Mouse (Mus musculus): Measurements from ENCODE around the gene Kbtbd12. TPM values are rescaled to one million over a fixed set of nuclear protein-coding genes. Genes with fewer than 3 reads are reported as not detected.

Gene Kbtbd12
- polyA plus RNA-seq, 1 experiment from 2014 or later = 1.3 TPM

DNA sequence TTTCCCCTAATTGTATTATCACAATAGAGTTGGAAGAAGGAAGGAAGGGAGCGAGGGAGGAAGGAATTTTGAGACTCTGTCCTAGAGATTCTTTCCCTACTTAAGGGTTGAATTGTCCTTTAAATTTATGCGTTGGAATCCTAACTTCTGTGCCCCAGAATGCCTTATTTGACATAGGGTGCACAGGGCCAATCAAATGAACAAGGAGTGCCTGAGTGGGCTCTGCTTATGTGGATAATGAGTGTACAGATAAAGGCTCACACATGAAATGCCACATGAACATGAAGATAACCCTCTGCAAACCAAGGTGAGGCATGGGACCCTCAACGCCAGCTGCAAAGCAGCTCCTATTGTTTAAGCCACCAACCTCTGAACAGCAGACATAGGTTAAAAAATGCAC, 2.6 kb upstream of the Kbtbd12 start:
- Histone ChIP-seq H3K4me3 (ENCODE audit: low read depth, low read length) (no peak overlapping the region), H3K27ac (ENCODE audit: low read depth) (no peak overlapping the region), H3K4me2 (ENCODE audit: low read depth, low read length) (peak overlapping the region; percentile 0; the same call in 1 of the 2 replicates), H3K4me1 (ENCODE audit: insufficient read depth) (peaks cover 20% of the 10 kb centered on the region), H3K9me3 (ENCODE audit: low read length) (peaks cover 5% of the 10 kb centered on the region), H3K27me3 (ENCODE audit: insufficient read depth, low read length) (no peaks in the 10 kb centered on the region), H3K36me3 (replicated peaks; ENCODE audit: insufficient read depth, low read length) (no peaks in the 10 kb centered on the region), H3K9ac (replicated peaks) (no peak overlapping the region)
- ATAC-seq = no peak
- 30% methylated on average over 3 of the region's 3 CpGs for WGBS (ENCODE audit: insufficient replicate concordance)
- no peak for DNase-seq
- peak; percentile 66; the same call in 1 of the 2 replicates for TF ChIP-seq EP300 (IDR thresholded peaks at IDR 0.05; ENCODE audit: low read depth)
- TF ChIP-seq CTCF (IDR thresholded peaks at IDR 0.05; ENCODE audit: low read depth) = no peak

DNA sequence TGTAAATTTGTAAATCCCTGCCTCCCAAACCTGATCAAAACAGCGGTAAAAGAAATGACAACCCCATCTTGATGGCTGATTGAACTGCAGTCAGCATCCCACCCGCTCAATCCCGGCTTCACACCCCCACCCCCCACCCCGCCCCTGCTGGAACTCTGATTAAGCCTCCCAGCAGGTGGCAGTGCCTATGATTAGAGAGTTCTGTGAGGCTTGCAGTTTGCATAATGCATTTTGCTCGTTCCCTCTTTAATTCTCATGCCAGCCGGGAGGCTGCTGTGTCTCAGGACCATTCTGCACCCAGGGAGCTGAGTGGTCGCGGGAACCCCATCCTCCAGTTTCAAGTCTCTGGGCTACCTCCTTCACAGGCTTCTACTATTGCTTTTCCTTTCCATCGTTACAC, 2.2 kb upstream of the Kbtbd12 start:
- H3K9ac ChIP-seq (replicated peaks) = no peak overlapping the region
- no peaks in the 10 kb centered on the region for H3K36me3 ChIP-seq (replicated peaks; ENCODE audit: insufficient read depth, low read length)
- WGBS (ENCODE audit: insufficient replicate concordance) = 10% methylated on average over 9 of the region's 9 CpGs
- H3K4me2 ChIP-seq (ENCODE audit: low read depth, low read length) = peak overlapping the region; percentile 0; the same call in 1 of the 2 replicates
- ATAC-seq = no peak
- peaks cover 21% of the 10 kb centered on the region for H3K4me1 ChIP-seq (ENCODE audit: insufficient read depth)
- no peak overlapping the region for H3K27ac ChIP-seq (ENCODE audit: low read depth)
- no peak overlapping the region for H3K4me3 ChIP-seq (ENCODE audit: low read depth, low read length)
- TF ChIP-seq EP300 (IDR thresholded peaks at IDR 0.05; ENCODE audit: low read depth) = no peak
- peak; percentile 54 for TF ChIP-seq CTCF (IDR thresholded peaks at IDR 0.05; ENCODE audit: low read depth)
- peak; percentile 35 for DNase-seq
- H3K9me3 ChIP-seq (ENCODE audit: low read length) = peaks cover 7% of the 10 kb centered on the region
- H3K27me3 ChIP-seq (ENCODE audit: insufficient read depth, low read length) = no peaks in the 10 kb centered on the region

- DNase-seq (no peak), ATAC-seq (no peak)
- Histone ChIP-seq H3K4me2 (ENCODE audit: low read depth, low read length) (no peak overlapping the region), H3K9ac (replicated peaks) (no peak overlapping the region), H3K9me3 (ENCODE audit: low read length) (peaks cover 7% of the 10 kb centered on the region), H3K27ac (ENCODE audit: low read depth) (no peak overlapping the region), H3K36me3 (replicated peaks; ENCODE audit: insufficient read depth, low read length) (no peaks in the 10 kb centered on the region), H3K4me3 (ENCODE audit: low read depth, low read length) (no peak overlapping the region), H3K4me1 (ENCODE audit: insufficient read depth) (peaks cover 21% of the 10 kb centered on the region), H3K27me3 (ENCODE audit: insufficient read depth, low read length) (no peaks in the 10 kb centered on the region)
- TF ChIP-seq CTCF (IDR thresholded peaks at IDR 0.05; ENCODE audit: low read depth) = no peak
- TF ChIP-seq EP300 (IDR thresholded peaks at IDR 0.05; ENCODE audit: low read depth) = no peak
- 37% methylated on average over 6 of the region's 6 CpGs for WGBS (ENCODE audit: insufficient replicate concordance)
These were observed 1.7 kb upstream of the Kbtbd12 start for GRCm38 (mm10) chr6:88639372-88639920.

- no peak overlapping the region for H3K27ac ChIP-seq (ENCODE audit: low read depth)
- H3K4me1 ChIP-seq (ENCODE audit: insufficient read depth) = peaks cover 21% of the 10 kb centered on the region
- peaks cover 7% of the 10 kb centered on the region for H3K9me3 ChIP-seq (ENCODE audit: low read length)
- no peaks in the 10 kb centered on the region for H3K27me3 ChIP-seq (ENCODE audit: insufficient read depth, low read length)
- no peak overlapping the region for H3K4me2 ChIP-seq (ENCODE audit: low read depth, low read length)
- no peak for TF ChIP-seq EP300 (IDR thresholded peaks at IDR 0.05; ENCODE audit: low read depth)
- no peak for TF ChIP-seq CTCF (IDR thresholded peaks at IDR 0.05; ENCODE audit: low read depth)
- ATAC-seq = no peak
- no peak overlapping the region for H3K4me3 ChIP-seq (ENCODE audit: low read depth, low read length)
- no peak for DNase-seq
- no peaks in the 10 kb centered on the region for H3K36me3 ChIP-seq (replicated peaks; ENCODE audit: insufficient read depth, low read length)
- 57% methylated on average over 1 of the region's 1 CpGs for WGBS (ENCODE audit: insufficient replicate concordance)
- H3K9ac ChIP-seq (replicated peaks) = no peak overlapping the region
These were observed 1.2 kb upstream of the Kbtbd12 start for GRCm38 (mm10) chr6:88638917-88639316.

DNA sequence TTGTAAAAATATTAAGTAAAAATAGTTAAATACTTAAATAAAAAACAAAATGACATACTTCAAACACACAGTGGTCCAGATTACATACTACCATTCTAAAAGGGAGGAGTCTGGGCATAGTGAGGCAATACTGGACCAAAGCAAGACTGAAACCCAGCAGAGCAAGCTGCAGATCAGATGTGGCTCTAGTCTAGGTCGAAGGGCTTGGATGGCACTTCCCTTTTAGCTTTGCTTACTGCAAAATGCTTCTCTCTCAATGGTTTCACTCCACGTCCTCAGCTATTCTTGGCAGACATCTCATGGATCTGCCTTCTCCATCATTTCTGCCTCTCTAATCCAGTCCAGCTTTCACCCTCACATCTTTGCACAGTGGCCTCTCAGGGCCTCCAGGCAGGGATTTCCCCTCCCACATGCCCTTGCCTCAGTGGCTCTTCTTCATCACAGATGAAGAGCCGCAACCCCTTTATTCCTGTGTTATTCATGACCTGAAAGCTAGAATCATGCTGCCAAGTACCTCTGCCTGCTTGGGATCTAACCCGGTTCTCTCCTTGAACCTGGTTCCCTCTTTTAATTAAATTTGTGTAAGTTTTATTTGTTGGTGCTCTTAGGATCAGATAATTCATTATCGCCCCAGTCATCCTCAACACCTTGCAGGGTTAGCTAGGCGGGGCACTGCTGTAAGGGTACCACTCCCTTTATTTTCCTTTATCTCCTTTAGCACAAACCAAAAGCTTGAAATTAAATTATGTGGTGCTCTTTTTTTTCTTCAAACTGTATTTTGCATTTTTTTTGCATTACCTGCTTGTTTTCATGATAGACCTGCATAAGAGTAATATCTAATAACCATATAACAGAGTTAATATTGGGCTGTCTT, 1.6 kb downstream of the Kbtbd12 start:
- Histone ChIP-seq H3K4me3 (ENCODE audit: low read depth, low read length) (0 out of 2 replicates have a peak overlapping the region, but pooled peaks have one; percentile 11), H3K27me3 (ENCODE audit: insufficient read depth, low read length) (no peaks in the 10 kb centered on the region), H3K27ac (ENCODE audit: low read depth) (peak overlapping the region; percentile 82), H3K4me2 (ENCODE audit: low read depth, low read length) (peak overlapping the region; percentile 59), H3K36me3 (replicated peaks; ENCODE audit: insufficient read depth, low read length) (no peaks in the 10 kb centered on the region), H3K4me1 (ENCODE audit: insufficient read depth) (peaks cover 30% of the 10 kb centered on the region), H3K9ac (replicated peaks) (0 out of 2 replicates have a peak overlapping the region, but pooled peaks have one; percentile 2), H3K9me3 (ENCODE audit: low read length) (peaks cover 7% of the 10 kb centered on the region)
- DNase-seq = peak; percentile 48
- peak; percentile 97 for TF ChIP-seq EP300 (IDR thresholded peaks at IDR 0.05; ENCODE audit: low read depth)
- no peak for TF ChIP-seq CTCF (IDR thresholded peaks at IDR 0.05; ENCODE audit: low read depth)
- 68% methylated on average over 6 of the region's 6 CpGs for WGBS (ENCODE audit: insufficient replicate concordance)
- ATAC-seq = peak; percentile 88

GRCm38 (mm10) chr6:88631293-88631692, 6.5 kb downstream of the Kbtbd12 start:
- Histone ChIP-seq H3K27me3 (ENCODE audit: insufficient read depth, low read length) (no peaks in the 10 kb centered on the region), H3K36me3 (replicated peaks; ENCODE audit: insufficient read depth, low read length) (no peaks in the 10 kb centered on the region), H3K9ac (replicated peaks) (no peak overlapping the region), H3K9me3 (ENCODE audit: low read length) (0 out of 2 replicates have a peak, but pooled peaks cover 3% of the 10 kb centered on the region), H3K4me3 (ENCODE audit: low read depth, low read length) (no peak overlapping the region), H3K4me2 (ENCODE audit: low read depth, low read length) (no peak overlapping the region), H3K4me1 (ENCODE audit: insufficient read depth) (peaks cover 44% of the 10 kb centered on the region), H3K27ac (ENCODE audit: low read depth) (no peak overlapping the region)
- TF ChIP-seq EP300 (IDR thresholded peaks at IDR 0.05; ENCODE audit: low read depth) = no peak
- TF ChIP-seq CTCF (IDR thresholded peaks at IDR 0.05; ENCODE audit: low read depth) = no peak
- WGBS (ENCODE audit: insufficient replicate concordance) = 28% methylated on average over 6 of the region's 6 CpGs
- no peak for DNase-seq
- ATAC-seq = no peak
